Mouse (Mus musculus) embryonic facial prominence, embryonic 13.5 days (tissue): Measurements from ENCODE around the gene Kirrel. TPM values are rescaled to one million over a fixed set of nuclear protein-coding genes. Genes with fewer than 3 reads are reported as not detected.

Experiments
- ATAC-seq: fragments of 200-750 bp; cut with Nextera tagmentation; 2 replicates; pipeline ENCODE4 v1.8.0; 2017; ENCODE audit warnings: low read depth; ENCODE audit not compliant: insufficient number of reproducible peaks, insufficient read depth, low FRiP score, low TSS enrichment
- H3K27ac ChIP-seq: fragments of 300-500 bp; sonication (generic); 2 replicates; pipeline ENCODE4 v1.5.1; 2015; ENCODE audit warnings: moderate library complexity, mild to moderate bottlenecking, inconsistent platforms
- H3K27me3 ChIP-seq: fragments of 300-500 bp; sonication (generic); 2 replicates; pipeline ENCODE4 v1.6.1; 2015; ENCODE audit warnings: mild to moderate bottlenecking, inconsistent platforms
- H3K36me3 ChIP-seq: fragments of 300-500 bp; sonication (generic); 2 replicates; pipeline ENCODE4 v1.6.1; 2015; ENCODE audit warnings: mild to moderate bottlenecking, inconsistent platforms
- H3K4me1 ChIP-seq: fragments of 300-500 bp; sonication (generic); 2 replicates; pipeline ENCODE4 v1.6.1; 2015; ENCODE audit warnings: inconsistent platforms
- H3K4me2 ChIP-seq: fragments of 300-500 bp; sonication (generic); 2 replicates; pipeline ENCODE4 v1.6.1; 2015; ENCODE audit warnings: moderate library complexity, mild to moderate bottlenecking, inconsistent platforms
- H3K4me3 ChIP-seq: fragments of 300-500 bp; sonication (generic); 2 replicates; pipeline ENCODE4 v1.5.1; 2015; ENCODE audit warnings: mild to moderate bottlenecking, inconsistent platforms
- H3K9ac ChIP-seq: fragments of 300-500 bp; sonication (generic); 2 replicates; pipeline ENCODE4 v1.6.1; 2015; ENCODE audit warnings: mild to moderate bottlenecking, inconsistent platforms
- H3K9me3 ChIP-seq: fragments of 300-500 bp; sonication (generic); 2 replicates; pipeline ENCODE4 v1.6.1; 2016; ENCODE audit warnings: inconsistent platforms
- WGBS: fragments of 180-500 bp; shearing (Covaris S2); methylation state at CpG from one replicate; pipeline ENCODE4 v1.1.7; 2015; ENCODE audit warnings: mixed read lengths; 5-methylcytosine and 5-hydroxymethylcytosine counted together
- polyA plus RNA-seq: library from polyadenylated mRNA; unstranded; fragments of >200 nt; fragmentation: Nextera tagmentation; extraction: Ambion mirVana; gene quantifications from 2 replicates; pipeline ENCODE4 v1.2.1, GENCODE M21; 2015

The Kirrel gene
- polyA plus RNA-seq, 1 experiment from 2014 or later, result 20.4 TPM

- H3K4me3 ChIP-seq, result no peak overlapping the region
- H3K4me2 ChIP-seq, result no peak overlapping the region
- peaks cover 34% of the 10 kb centered on the region for H3K36me3 ChIP-seq
- WGBS, result 88% methylated on average over 6 of the region's 6 CpGs
- no peaks in the 10 kb centered on the region for H3K27me3 ChIP-seq
- H3K9ac ChIP-seq, result no peak overlapping the region
- H3K9me3 ChIP-seq, result no peaks in the 10 kb centered on the region
- no peak for ATAC-seq
- H3K27ac ChIP-seq, result peak overlapping the region; percentile 81
- H3K4me1 ChIP-seq, result peaks cover 93% of the 10 kb centered on the region
These were observed 10.3 kb downstream of the Kirrel start for GRCm38 (mm10) chr3:87164099-87164815.

GRCm38 (mm10) chr3:87163116-87163515 lies 11.4 kb downstream of the Kirrel start:
- no peaks in the 10 kb centered on the region for H3K27me3 ChIP-seq
- peaks cover 93% of the 10 kb centered on the region for H3K4me1 ChIP-seq
- no peak overlapping the region for H3K4me3 ChIP-seq
- no peak for ATAC-seq
- H3K9me3 ChIP-seq, result no peaks in the 10 kb centered on the region
- H3K9ac ChIP-seq, result no peak overlapping the region
- no peak overlapping the region for H3K4me2 ChIP-seq
- H3K27ac ChIP-seq, result no peak overlapping the region; the same call in 1 of the 2 replicates
- WGBS, result 39% methylated on average over 4 of the region's 4 CpGs
- H3K36me3 ChIP-seq, result peaks cover 34% of the 10 kb centered on the region

- Histone ChIP-seq H3K36me3 (peaks cover 34% of the 10 kb centered on the region), H3K4me2 (no peak overlapping the region), H3K4me1 (peaks cover 93% of the 10 kb centered on the region), H3K9me3 (no peaks in the 10 kb centered on the region), H3K9ac (no peak overlapping the region), H3K27me3 (no peaks in the 10 kb centered on the region), H3K27ac (no peak overlapping the region), H3K4me3 (no peak overlapping the region)
- 62% methylated on average over 5 of the region's 5 CpGs for WGBS
- no peak for ATAC-seq
These were observed 12.2 kb downstream of the Kirrel start for GRCm38 (mm10) chr3:87162380-87162779.

- Histone ChIP-seq H3K9ac (no peak overlapping the region), H3K4me3 (no peak overlapping the region), H3K27me3 (no peaks in the 10 kb centered on the region), H3K27ac (no peak overlapping the region; the same call in 1 of the 2 replicates), H3K9me3 (no peaks in the 10 kb centered on the region), H3K36me3 (peaks cover 31% of the 10 kb centered on the region), H3K4me1 (peaks cover 99% of the 10 kb centered on the region), H3K4me2 (no peak overlapping the region)
- no peak for ATAC-seq
- 81% methylated on average over 5 of the region's 5 CpGs for WGBS
These were observed 12.9 kb downstream of the Kirrel start for GRCm38 (mm10) chr3:87161601-87162000.

- H3K27ac ChIP-seq, result peak overlapping the region; percentile 29
- no peak for ATAC-seq
- no peak overlapping the region for H3K4me2 ChIP-seq
- H3K36me3 ChIP-seq, result peaks cover 31% of the 10 kb centered on the region
- peaks cover 96% of the 10 kb centered on the region for H3K4me1 ChIP-seq
- no peak overlapping the region for H3K9ac ChIP-seq
- H3K4me3 ChIP-seq, result no peak overlapping the region
- H3K9me3 ChIP-seq, result no peaks in the 10 kb centered on the region
- no peaks in the 10 kb centered on the region for H3K27me3 ChIP-seq
- WGBS, result 42% methylated on average over 6 of the region's 6 CpGs
These were observed 13.6 kb downstream of the Kirrel start for GRCm38 (mm10) chr3:87160819-87161509.

- peaks cover 28% of the 10 kb centered on the region for H3K36me3 ChIP-seq
- peak overlapping the region; percentile 51 for H3K4me2 ChIP-seq
- H3K9ac ChIP-seq, result no peak overlapping the region
- H3K4me1 ChIP-seq, result peaks cover 96% of the 10 kb centered on the region
- ATAC-seq, result no peak
- no peak overlapping the region for H3K4me3 ChIP-seq
- H3K9me3 ChIP-seq, result no peaks in the 10 kb centered on the region
- WGBS, result 48% methylated on average over 7 of the region's 7 CpGs
- no peaks in the 10 kb centered on the region for H3K27me3 ChIP-seq
- peak overlapping the region; percentile 97 for H3K27ac ChIP-seq
These were observed 15.4 kb downstream of the Kirrel start for GRCm38 (mm10) chr3:87159190-87159589.

- H3K9me3 ChIP-seq, result no peaks in the 10 kb centered on the region
- ATAC-seq, result 0 out of 2 replicates have a peak, but pooled peaks have one; percentile 21
- H3K9ac ChIP-seq, result peak overlapping the region; percentile 44
- H3K36me3 ChIP-seq, result peaks cover 28% of the 10 kb centered on the region
- WGBS, result 2% methylated on average over 12 of the region's 12 CpGs
- H3K4me1 ChIP-seq, result peaks cover 94% of the 10 kb centered on the region
- peak overlapping the region; percentile 51 for H3K4me2 ChIP-seq
- 0 out of 2 replicates have a peak overlapping the region, but pooled peaks have one; percentile 13 for H3K4me3 ChIP-seq
- H3K27me3 ChIP-seq, result no peaks in the 10 kb centered on the region
- peak overlapping the region; percentile 97 for H3K27ac ChIP-seq
These were observed 16.7 kb downstream of the Kirrel start for GRCm38 (mm10) chr3:87157767-87158291.

GRCm38 (mm10) chr3:87157297-87157696 lies 17.2 kb downstream of the Kirrel start:
- 27% methylated on average over 6 of the region's 6 CpGs for WGBS
- Histone ChIP-seq H3K4me2 (peak overlapping the region; percentile 51), H3K36me3 (peaks cover 24% of the 10 kb centered on the region), H3K4me3 (no peak overlapping the region), H3K27me3 (no peaks in the 10 kb centered on the region), H3K27ac (peak overlapping the region; percentile 97), H3K9ac (peak overlapping the region; percentile 44; the same call in 1 of the 2 replicates), H3K4me1 (peaks cover 93% of the 10 kb centered on the region), H3K9me3 (no peaks in the 10 kb centered on the region)
- ATAC-seq, result no peak

- no peak overlapping the region for H3K4me3 ChIP-seq
- peaks cover 94% of the 10 kb centered on the region for H3K4me1 ChIP-seq
These were observed 19.9 kb downstream of the Kirrel start for GRCm38 (mm10) chr3:87154398-87155287.

GRCm38 (mm10) chr3:87153038-87153437 lies 21.5 kb downstream of the Kirrel start:
- ATAC-seq, result no peak
- Histone ChIP-seq H3K36me3 (no peaks in the 10 kb centered on the region; the same call in 1 of the 2 replicates), H3K4me2 (no peak overlapping the region), H3K4me1 (peaks cover 94% of the 10 kb centered on the region), H3K4me3 (no peak overlapping the region), H3K27me3 (no peaks in the 10 kb centered on the region), H3K9me3 (no peaks in the 10 kb centered on the region), H3K9ac (no peak overlapping the region), H3K27ac (peak overlapping the region; percentile 44)
- 38% methylated on average over 2 of the region's 2 CpGs for WGBS

More at GRCm38 (mm10) chr3:87154398-87155287, 19.9 kb downstream of the Kirrel start:
- Histone ChIP-seq H3K36me3 (no peaks in the 10 kb centered on the region), H3K4me2 (no peak overlapping the region), H3K9me3 (no peaks in the 10 kb centered on the region), H3K9ac (no peak overlapping the region), H3K27me3 (no peaks in the 10 kb centered on the region), H3K27ac (peak overlapping the region; percentile 41)
- ATAC-seq, result no peak
- 33% methylated on average over 15 of the region's 15 CpGs for WGBS
